Comparison of ENCODE assay signal across 16 mouse cellular contexts in the genomic region with DNA sequence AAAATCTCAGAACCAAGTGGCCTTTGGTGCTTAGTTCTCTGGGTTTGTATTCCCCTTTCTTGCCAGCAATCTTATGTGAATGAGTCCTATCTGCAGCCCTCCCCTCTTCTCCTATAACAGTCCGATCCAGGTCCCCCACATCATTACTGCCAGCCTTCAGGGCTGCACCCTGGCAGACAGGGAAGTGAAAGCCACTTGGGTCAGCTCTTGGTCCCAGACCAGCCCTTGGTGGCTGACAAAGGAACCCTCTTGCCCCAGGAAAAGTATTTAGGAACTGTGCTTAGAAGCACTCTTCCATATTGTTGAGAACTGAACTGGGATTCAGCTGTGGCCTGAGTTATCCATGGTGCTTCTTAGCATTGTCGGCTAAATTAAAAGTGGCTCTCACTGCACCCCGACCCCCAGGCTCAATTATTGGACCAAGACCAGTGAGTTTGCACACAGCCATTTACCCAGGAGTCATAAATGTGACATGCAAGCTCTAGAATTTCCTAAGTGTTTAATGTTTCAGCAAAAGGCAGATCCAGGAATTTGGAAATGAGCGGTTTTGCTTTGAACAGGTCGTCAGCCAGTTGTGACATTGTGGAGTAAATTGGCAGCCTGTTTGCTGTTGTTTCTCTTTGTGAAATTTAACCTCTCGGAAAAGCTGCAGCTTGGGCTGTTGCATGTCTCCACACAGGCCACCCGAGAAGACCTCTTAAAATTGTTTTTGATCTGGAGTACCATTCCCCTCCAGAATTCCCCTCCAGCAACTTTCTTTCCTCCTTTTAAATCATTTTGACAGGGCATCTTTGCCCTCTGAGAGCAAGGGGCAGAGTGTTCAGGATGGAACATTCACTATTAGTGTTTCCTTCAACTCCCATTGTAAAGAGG. TPM values are rescaled to one million over a fixed set of nuclear protein-coding genes. Genes with fewer than 3 reads are reported as not detected.
DNase-seq lines count a peak whose midpoint lies in the region; ATAC-seq and TF ChIP-seq lines count a peak whose summit lies in the region.
"Had no signal": no experiment of that assay in that cellular context is flagged by ENCODE, and none has a peak within 500 bp of the region (broad histone marks: within the 10 kb centered on the region; RNA-seq: fewer than 3 reads in every experiment).

No protein-coding gene starts in this region.

- H3K9me3 ChIP-seq in embryonic facial prominence, embryonic 10.5 days = no peaks in the 10 kb centered on the region
- no peaks in the 10 kb centered on the region for H3K9me3 ChIP-seq in limb, embryonic 12.5 days
- H3K9me3 ChIP-seq in stomach, postnatal 0 days (ENCODE audit: control insufficient read depth, low read length) = no peaks in the 10 kb centered on the region
- H3K9me3 ChIP-seq: heart, embryonic 12.5 days; liver, embryonic 12.5 days; megakaryocyte, embryonic 14.5 days; neural tube, embryonic 15.5 days had no signal

- H3K9ac ChIP-seq in limb, embryonic 12.5 days (replicated peaks) = no peak overlapping the region
- no peak overlapping the region for H3K9ac ChIP-seq in stomach, postnatal 0 days (ENCODE audit: low read length)
- H3K9ac ChIP-seq: heart, embryonic 12.5 days; liver, embryonic 12.5 days; neural tube, embryonic 15.5 days had no signal

- H3K4me2 ChIP-seq in limb, embryonic 12.5 days = no peak overlapping the region
- H3K4me2 ChIP-seq in stomach, postnatal 0 days (replicated peaks; ENCODE audit: low read depth) = no peak overlapping the region
- H3K4me2 ChIP-seq: heart, embryonic 12.5 days; liver, embryonic 12.5 days; neural tube, embryonic 15.5 days had no signal

- no peak for ATAC-seq in limb, embryonic 12.5 days (ENCODE audit: insufficient number of reproducible peaks, insufficient read depth, low FRiP score, low TSS enrichment, low read depth)
- no peak for ATAC-seq in stomach, postnatal 0 days (ENCODE audit: low FRiP score, low TSS enrichment)
- ATAC-seq: hindbrain, embryonic 16.5 days; liver, embryonic 12.5 days had no signal

- peak overlapping the region; percentile 75 for H3K27ac ChIP-seq in embryonic facial prominence, embryonic 10.5 days (replicated peaks)
- H3K27ac ChIP-seq in limb, embryonic 12.5 days = peak overlapping the region; percentile 50; the same call in 1 of the 2 replicates
- H3K27ac ChIP-seq in stomach, postnatal 0 days (replicated peaks) = no peak overlapping the region
- H3K27ac ChIP-seq: liver, embryonic 12.5 days; neural tube, embryonic 15.5 days had no signal

- H3K4me3 ChIP-seq in embryonic facial prominence, embryonic 10.5 days = no peak overlapping the region
- no peak overlapping the region for H3K4me3 ChIP-seq in limb, embryonic 12.5 days (replicated peaks)
- H3K4me3 ChIP-seq in stomach, postnatal 0 days (ENCODE audit: low read depth, low read length) = no peak overlapping the region
- H3K4me3 ChIP-seq: heart, embryonic 12.5 days; liver, embryonic 12.5 days; megakaryocyte, embryonic 14.5 days; neural tube, embryonic 15.5 days had no signal

- no peaks in the 10 kb centered on the region for H3K27me3 ChIP-seq in embryonic facial prominence, embryonic 10.5 days (replicated peaks; ENCODE audit: low read depth, poor library complexity, severe bottlenecking)
- no peaks in the 10 kb centered on the region for H3K27me3 ChIP-seq in limb, embryonic 12.5 days
- H3K27me3 ChIP-seq in stomach, postnatal 0 days (ENCODE audit: control insufficient read depth, insufficient read depth, low read length) = no peaks in the 10 kb centered on the region
- H3K27me3 ChIP-seq: heart, embryonic 12.5 days; liver, embryonic 12.5 days; megakaryocyte, embryonic 14.5 days; neural tube, embryonic 15.5 days had no signal

- TF ChIP-seq EP300 in stomach, postnatal 0 days (optimal IDR thresholded peaks at IDR 0.05) = no peak

- H3K4me1 ChIP-seq in embryonic facial prominence, embryonic 10.5 days = peaks cover 28% of the 10 kb centered on the region
- peaks cover 15% of the 10 kb centered on the region for H3K4me1 ChIP-seq in limb, embryonic 12.5 days (replicated peaks)
- H3K4me1 ChIP-seq in stomach, postnatal 0 days (replicated peaks; ENCODE audit: control insufficient read depth, insufficient read depth) = no peaks in the 10 kb centered on the region
- H3K4me1 ChIP-seq: heart, embryonic 12.5 days; liver, embryonic 12.5 days; megakaryocyte, embryonic 14.5 days had no signal

- no peak for TF ChIP-seq CTCF in stomach, postnatal 0 days (IDR thresholded peaks at IDR 0.05; ENCODE audit: low read depth)

- peak; percentile 5 to 12 for DNase-seq in kidney, postnatal 4 days
- no peak for DNase-seq in kidney, adult 9 months
- peak; percentile 13 for DNase-seq in embryo, embryonic 10 days (ENCODE audit: low spot score)
- DNase-seq in embryonic facial prominence, embryonic 10.5 days (ENCODE audit: low spot score) = peak; percentile 56
- no peak for DNase-seq in adipocyte (ENCODE audit: low spot score)
- DNase-seq in stomach, postnatal 0 days (ENCODE audit: low spot score) = no peak
- DNase-seq: cerebellum, postnatal 36 days; heart, postnatal 36 days; kidney, postnatal 10 days; thymus, postnatal 14 days had no signal

- H3K36me3 ChIP-seq in embryonic facial prominence, embryonic 10.5 days (replicated peaks) = no peaks in the 10 kb centered on the region
- no peaks in the 10 kb centered on the region for H3K36me3 ChIP-seq in limb, embryonic 12.5 days
- H3K36me3 ChIP-seq in stomach, postnatal 0 days (ENCODE audit: control insufficient read depth, insufficient read depth, low read length) = no peaks in the 10 kb centered on the region
- H3K36me3 ChIP-seq: heart, embryonic 12.5 days; liver, embryonic 12.5 days; neural tube, embryonic 15.5 days had no signal

- WGBS in embryonic facial prominence, embryonic 10.5 days = 39% methylated on average over 7 of the region's 7 CpGs
- 15% methylated on average over 7 of the region's 7 CpGs for WGBS in limb, embryonic 12.5 days
- 60% methylated on average over 7 of the region's 7 CpGs for WGBS in stomach, postnatal 0 days

RNA-seq across cellular contexts. Expression of gene Rnd3, which starts 58.5 kb away (rescaled TPM):
- polyA plus RNA-seq in embryonic facial prominence, embryonic 10.5 days (2016; fragmentation: Nextera tagmentation; extraction: Ambion mirVana) = 133 and 142 TPM in 2 replicates
- polyA plus RNA-seq in limb, embryonic 12.5 days (2016; fragmentation: Nextera tagmentation; extraction: Ambion mirVana) = 142 and 150 TPM in 2 replicates
- 34.5 and 37.0 TPM in 2 replicates for polyA plus RNA-seq in stomach, postnatal 0 days (2015; fragmentation: Nextera tagmentation; extraction: Ambion mirVana)

Comparison
In these comparisons a context has a peak if more than half of its experiments do, and no peak if none do; other contexts are left out.
1. DNase-seq: peak in kidney, postnatal 4 days (2 of 2), embryo, embryonic 10 days (single experiment) and embryonic facial prominence, embryonic 10.5 days (single experiment); none in kidney, adult 9 months (single experiment), adipocyte (single experiment) and stomach, postnatal 0 days (single experiment).